Mouse (Mus musculus) kidney, adult 2 months (tissue): Measurements from ENCODE around the gene Stxbp3.

Source experiments
- CTCF ChIP-seq: fragments of 200-500 bp; conservative IDR thresholded peaks from 2 replicates; pipeline ENCODE4 v1.5.1; 2011; ENCODE audit warnings: low read depth, mild to moderate bottlenecking, control low read depth, low read length, moderate library complexity, mixed read lengths; ENCODE audit not compliant: insufficient read depth, insufficient read length
- POLR2A ChIP-seq: fragments of 200-500 bp; IDR thresholded peaks from one replicate; pipeline ENCODE4 v1.6.1; 2011; ENCODE audit warnings: low read depth, low read length, control low read depth

GRCm38 (mm10) chr3:108764976-108765375 lies 75.3 kb downstream of the Stxbp3 start:
- no peak for TF ChIP-seq POLR2A
- no peak for TF ChIP-seq CTCF
